Mouse (Mus musculus) natural killer cell, adult 2 months (primary cell): ENCODE measurements around the gene Bnipl.
A peak's percentile ranks its signal among the peaks of the same experiment; 100 is the strongest.

Source experiments
- DNase-seq, 2 experiments: peaks; one replicate each; pipeline ENCODE4 v3.0.0; 2022; ENCODE audit warnings: low spot score in 2 of 2

Bnipl gene

GRCm38 (mm10) chr3:95280747-95281146 is 29.8 kb upstream of the Bnipl start:
- DNase-seq: peak in 1 of 2 experiments; percentile 13

- no peak for DNase-seq
Observed at GRCm38 (mm10) chr3:95277149-95277551, 26.2 kb upstream of the Bnipl start.

- no peak for DNase-seq
Observed at GRCm38 (mm10) chr3:95276428-95276934, 25.5 kb upstream of the Bnipl start.

- DNase-seq: no peak
Observed at GRCm38 (mm10) chr3:95275161-95275560, 24.2 kb upstream of the Bnipl start.

- no peak for DNase-seq
Observed at GRCm38 (mm10) chr3:95274453-95274852, 23.5 kb upstream of the Bnipl start.

GRCm38 (mm10) chr3:95273471-95273870 is 22.5 kb upstream of the Bnipl start:
- DNase-seq: no peak

- DNase-seq: no peak
Observed at GRCm38 (mm10) chr3:95270766-95271364, 19.9 kb upstream of the Bnipl start.

GRCm38 (mm10) chr3:95269789-95270188 is 18.8 kb upstream of the Bnipl start:
- no peak for DNase-seq

GRCm38 (mm10) chr3:95267855-95268254 is 16.9 kb upstream of the Bnipl start:
- DNase-seq: no peak

GRCm38 (mm10) chr3:95266052-95266451 is 15.1 kb upstream of the Bnipl start:
- DNase-seq: no peak

- DNase-seq: no peak
Observed at GRCm38 (mm10) chr3:95264724-95265123, 13.7 kb upstream of the Bnipl start.

GRCm38 (mm10) chr3:95263089-95263739 is 12.2 kb upstream of the Bnipl start:
- peak; percentile 53 to 74 for DNase-seq

- DNase-seq: no peak
Observed at GRCm38 (mm10) chr3:95261975-95262374, 11.0 kb upstream of the Bnipl start.

GRCm38 (mm10) chr3:95256931-95257330 is 5.9 kb upstream of the Bnipl start:
- DNase-seq: no peak

- no peak for DNase-seq
Observed at GRCm38 (mm10) chr3:95250361-95250760, 632 bp downstream of the Bnipl start.

- DNase-seq: no peak
Observed at GRCm38 (mm10) chr3:95247660-95248336, 3.2 kb downstream of the Bnipl start.

GRCm38 (mm10) chr3:95246465-95247231 is 4.3 kb downstream of the Bnipl start:
- no peak for DNase-seq

GRCm38 (mm10) chr3:95243086-95243485 is 7.9 kb downstream of the Bnipl start:
- no peak for DNase-seq

- DNase-seq: no peak
Observed at GRCm38 (mm10) chr3:95241498-95241897, 9.5 kb downstream of the Bnipl start, which contains the start of gene Gm128. TSS of gene Gm128 (minus strand) at chr3:95241598.

GRCm38 (mm10) chr3:95240900-95241299 is 10.1 kb downstream of the Bnipl start:
- no peak for DNase-seq

GRCm38 (mm10) chr3:95239971-95240370 is 11.0 kb downstream of the Bnipl start:
- DNase-seq: no peak

GRCm38 (mm10) chr3:95239022-95239421 is 12.0 kb downstream of the Bnipl start:
- DNase-seq: no peak
